Mouse (Mus musculus): ENCODE results near the gene Naa25. TPM values are rescaled to one million over a fixed set of nuclear protein-coding genes. Genes with fewer than 3 reads are reported as not detected.

The Naa25 gene
- polyA plus RNA-seq (2015; fragmentation: Nextera tagmentation; extraction: Ambion mirVana), result 23.2 and 23.4 TPM in 2 replicates

GRCm38 (mm10) chr5:121397187-121398145, at the start of gene Naa25:
Gene Naa25 (plus strand): TSS chr5:121397936.

DNA sequence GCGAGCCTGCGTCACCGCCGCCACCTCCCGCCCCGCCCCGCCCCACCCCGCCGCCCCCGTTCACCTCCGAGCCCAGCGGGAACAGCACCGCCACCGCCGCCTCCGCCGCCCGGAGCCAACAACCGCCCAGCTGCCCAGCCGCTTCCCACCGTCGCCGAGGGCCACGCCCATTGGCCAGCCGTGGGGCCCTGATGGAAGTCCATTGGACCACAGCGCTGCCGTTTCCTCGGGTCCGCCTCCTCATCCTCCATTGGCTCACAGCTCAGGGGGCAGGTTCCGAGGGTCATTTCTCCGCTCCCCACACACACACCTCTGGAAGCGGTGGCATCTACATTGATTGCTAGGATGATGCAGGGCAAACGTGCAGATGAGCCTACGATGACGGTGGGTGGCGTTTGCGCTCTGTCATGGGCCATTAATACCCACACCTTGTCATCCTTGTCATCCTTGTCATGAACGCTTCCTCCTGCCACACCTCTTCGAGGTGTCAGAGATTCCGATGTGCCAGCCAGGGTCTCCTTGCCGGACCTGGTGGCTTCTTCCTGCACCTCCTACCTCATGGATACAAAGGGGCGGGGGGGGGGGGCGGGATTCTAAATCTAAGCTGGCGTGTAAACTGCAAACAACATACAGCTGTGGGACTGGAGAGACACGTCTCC, 12.1 kb upstream of the Naa25 start, which contains the start of gene Trafd1:
Gene Trafd1 (minus strand): TSS at position 172 of the 659 bp plus-strand sequence.

DNA sequence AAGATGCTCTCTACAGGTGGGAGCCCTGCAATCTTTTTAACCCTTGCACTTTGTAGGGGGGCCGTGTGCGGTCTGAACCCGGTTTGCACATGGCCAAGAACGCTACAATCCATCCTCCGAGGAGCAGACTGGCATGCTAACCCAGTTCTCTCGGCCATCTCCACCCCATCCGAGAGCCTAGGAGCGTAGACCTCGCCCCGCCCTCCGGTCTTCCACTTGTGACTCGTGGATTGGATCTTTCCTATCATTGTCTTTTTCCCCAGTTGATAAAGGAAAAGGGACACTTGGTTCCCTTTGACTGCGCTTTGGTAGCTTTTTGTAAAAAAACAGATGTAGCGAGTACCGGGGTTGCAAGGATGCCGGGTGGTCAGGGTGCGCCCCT, 53.9 kb downstream of the Naa25 start, which contains the start of gene Tmem116:
Gene Tmem116 (plus strand): TSS at position 250 of the 382 bp plus-strand sequence.

GRCm38 (mm10) chr5:121452026-121452869, 54.5 kb downstream of the Naa25 start, which contains the start of gene Erp29:
Gene Erp29 (minus strand): TSS chr5:121452506.

Other genes starting within 250 kb of the Naa25 start
- 19.9 and 20.9 TPM in 2 replicates for gene Ptpn11, start 206.5 kb upstream of the Naa25 start, polyA plus RNA-seq (2015; fragmentation: Nextera tagmentation; extraction: Ambion mirVana)
- 351 and 392 TPM in 2 replicates for gene Rpl6, start 193.5 kb upstream of the Naa25 start, polyA plus RNA-seq (2015; fragmentation: Nextera tagmentation; extraction: Ambion mirVana)
- gene Hectd4, start 177.7 kb upstream of the Naa25 start, polyA plus RNA-seq (2015; fragmentation: Nextera tagmentation; extraction: Ambion mirVana), result 1.8 and 2.0 TPM in 2 replicates
- gene Trafd1, start 12.3 kb upstream of the Naa25 start, polyA plus RNA-seq (2015; fragmentation: Nextera tagmentation; extraction: Ambion mirVana), result 61.9 and 78.2 TPM in 2 replicates
- gene Tmem116, start 54.0 kb downstream of the Naa25 start, polyA plus RNA-seq (2015; fragmentation: Nextera tagmentation; extraction: Ambion mirVana), result 15.2 and 18.4 TPM in 2 replicates
- 70.1 and 89.4 TPM in 2 replicates for gene Erp29, start 54.6 kb downstream of the Naa25 start, polyA plus RNA-seq (2015; fragmentation: Nextera tagmentation; extraction: Ambion mirVana)
- 0.09 and 0.16 TPM in 2 replicates for gene Adam1b, start 105.5 kb downstream of the Naa25 start, polyA plus RNA-seq (2015; fragmentation: Nextera tagmentation; extraction: Ambion mirVana)
- gene Adam1a, start 147.5 kb downstream of the Naa25 start, polyA plus RNA-seq (2015; fragmentation: Nextera tagmentation; extraction: Ambion mirVana), result 0.65 and 0.95 TPM in 2 replicates
- gene Gm42878, start 147.5 kb downstream of the Naa25 start, polyA plus RNA-seq (2015; fragmentation: Nextera tagmentation; extraction: Ambion mirVana), result not detected in 2 replicates
- gene Mapkapk5, start 148.0 kb downstream of the Naa25 start, polyA plus RNA-seq (2015; fragmentation: Nextera tagmentation; extraction: Ambion mirVana), result 31.4 and 36.8 TPM in 2 replicates
- 126 and 173 TPM in 2 replicates for gene Aldh2, start 195.9 kb downstream of the Naa25 start, polyA plus RNA-seq (2015; fragmentation: Nextera tagmentation; extraction: Ambion mirVana)
- 3.1 and 4.2 TPM in 2 replicates for gene Acad12, start 221.0 kb downstream of the Naa25 start, polyA plus RNA-seq (2015; fragmentation: Nextera tagmentation; extraction: Ambion mirVana)